Mouse (Mus musculus) cerebellum, adult (tissue): ENCODE results near the gene Gm20388.
"Not testable (repeated sequence)": the region's sequence is repeated elsewhere in the genome, so short reads cannot be mapped to it uniquely, and the experiment has no call there.

ENCODE experiments used
- ATAC-seq: cut with Nextera tagmentation; 2 replicates; pipeline ENCODE4 v1.9.2; 2017; ENCODE audit warnings: mild to moderate bottlenecking, moderate library complexity, mixed read lengths; ENCODE audit not compliant: insufficient number of reproducible peaks, low FRiP score, low TSS enrichment

Gm20388 gene

GRCm38 (mm10) chr8:123793900-123794299 lies 3883.3 kb downstream of the Gm20388 start:
- ATAC-seq: no peak

GRCm38 (mm10) chr8:123794766-123795165 lies 3884.1 kb downstream of the Gm20388 start:
- no peak for ATAC-seq

GRCm38 (mm10) chr8:123796758-123797157 lies 3886.1 kb downstream of the Gm20388 start:
- no peak for ATAC-seq

- no peak for ATAC-seq
These were observed 3887.3 kb downstream of the Gm20388 start for GRCm38 (mm10) chr8:123797928-123798327.

- no peak for ATAC-seq
These were observed 3888.8 kb downstream of the Gm20388 start for GRCm38 (mm10) chr8:123799434-123799833.

- ATAC-seq: no peak
These were observed 3889.2 kb downstream of the Gm20388 start for GRCm38 (mm10) chr8:123799885-123800284.

- ATAC-seq: no peak
These were observed 3890.2 kb downstream of the Gm20388 start for GRCm38 (mm10) chr8:123800867-123801266.

- no peak for ATAC-seq
These were observed 3890.9 kb downstream of the Gm20388 start for GRCm38 (mm10) chr8:123801538-123801937.

- no peak for ATAC-seq
These were observed 3893.0 kb downstream of the Gm20388 start for GRCm38 (mm10) chr8:123803639-123804038.

- no peak for ATAC-seq
These were observed 3893.9 kb downstream of the Gm20388 start for GRCm38 (mm10) chr8:123804586-123804985.

GRCm38 (mm10) chr8:123805209-123805717 lies 3894.6 kb downstream of the Gm20388 start:
- ATAC-seq: no peak

- peak; percentile 90 for ATAC-seq
These were observed 3895.2 kb downstream of the Gm20388 start, which contains the start of gene Rab4a for GRCm38 (mm10) chr8:123805718-123806373. Gene Rab4a (plus strand): TSS chr8:123805985.

GRCm38 (mm10) chr8:123806374-123806935 lies 3895.8 kb downstream of the Gm20388 start:
- peak; percentile 7; the same call in 1 of the 2 replicates for ATAC-seq

- no peak for ATAC-seq
These were observed 3896.4 kb downstream of the Gm20388 start for GRCm38 (mm10) chr8:123807024-123807431.

- no peak for ATAC-seq
These were observed 3897.4 kb downstream of the Gm20388 start for GRCm38 (mm10) chr8:123807852-123808573.

- ATAC-seq: no peak
These were observed 3898.0 kb downstream of the Gm20388 start for GRCm38 (mm10) chr8:123808671-123809070.

- not testable (repeated sequence) for ATAC-seq
These were observed 3898.7 kb downstream of the Gm20388 start for GRCm38 (mm10) chr8:123809342-123809741.

- ATAC-seq: no peak
These were observed 3901.6 kb downstream of the Gm20388 start for GRCm38 (mm10) chr8:123812227-123812626.

- ATAC-seq: peak; percentile 93
These were observed 3902.7 kb downstream of the Gm20388 start for GRCm38 (mm10) chr8:123813173-123813891.

GRCm38 (mm10) chr8:123813892-123814266 lies 3903.2 kb downstream of the Gm20388 start:
- no peak for ATAC-seq

- no peak for ATAC-seq
These were observed 3904.7 kb downstream of the Gm20388 start for GRCm38 (mm10) chr8:123815325-123815724.
